Mouse (Mus musculus) G1E (cell line): ENCODE results near the gene Ccnl2.

Experiments used
- CTCF ChIP-seq: IDR thresholded peaks from 2 replicates; pipeline ENCODE4 v1.5.1; 2012; ENCODE audit warnings: low read depth, low read length, inconsistent platforms, mixed read lengths
- GATA1 ChIP-seq: IDR thresholded peaks from 2 replicates; pipeline ENCODE4 v1.6.1; 2012; ENCODE audit warnings: borderline replicate concordance, low read length, inconsistent platforms, mixed read lengths

- TF ChIP-seq CTCF (no peak), GATA1 (no peak)
Observed at GRCm38 (mm10) chr4:155841003-155841454, 28.7 kb downstream of the Ccnl2 start.
